Mouse (Mus musculus): ENCODE measurements at regions not wholly inside any gene's neighbourhood (a gene's known extent, or its start where the extent isn't known, plus 50 kb on each side); places are given as distances from the start of the nearest gene placed in this dataset.

DNA sequence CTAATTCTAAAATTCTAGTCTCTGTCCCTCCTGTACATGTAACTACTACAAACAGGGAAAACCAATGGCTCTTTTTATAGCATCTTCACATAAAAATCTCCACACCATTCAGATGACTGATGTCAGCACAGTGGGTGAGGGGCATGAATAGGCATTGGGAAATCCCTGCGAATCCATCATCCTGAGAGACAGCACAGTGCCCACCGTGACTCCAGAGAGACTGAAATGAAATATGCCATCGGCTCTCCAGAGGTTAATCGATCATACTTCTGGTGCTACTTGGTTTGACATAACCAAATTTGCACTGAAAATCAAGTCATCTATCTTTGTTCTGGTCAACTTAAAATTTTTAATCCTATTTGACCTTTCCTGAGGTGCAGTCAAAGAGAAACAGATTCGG, 126.2 kb upstream of the Gm9747 start:
- H3K4me1 ChIP-seq (ENCODE audit: control insufficient read depth, insufficient read depth, low read length) = no peaks in the 10 kb centered on the region
- H3K36me3 ChIP-seq (ENCODE audit: control insufficient read depth, insufficient read depth, low read length) = no peaks in the 10 kb centered on the region
- H3K4me3 ChIP-seq (replicated peaks; ENCODE audit: low read length) = no peak overlapping the region
- no peak for ATAC-seq (ENCODE audit: low FRiP score, low read depth)
- no peak overlapping the region for H3K9ac ChIP-seq (ENCODE audit: low read depth, low read length, severe bottlenecking)
- no peak overlapping the region for H3K27ac ChIP-seq (replicated peaks; ENCODE audit: low read depth, low read length)
- WGBS = 71% methylated on average over 5 of the region's 5 CpGs
- H3K27me3 ChIP-seq (ENCODE audit: control insufficient read depth, insufficient read depth, low read length) = no peaks in the 10 kb centered on the region
- no peak overlapping the region for H3K4me2 ChIP-seq (replicated peaks; ENCODE audit: low read depth, low read length, severe bottlenecking)
- H3K9me3 ChIP-seq (ENCODE audit: control insufficient read depth, low read length) = no peaks in the 10 kb centered on the region
- no peak for TF ChIP-seq POLR2A (IDR thresholded peaks at IDR 0.05; ENCODE audit: borderline replicate concordance, extremely low read depth, insufficient read depth, insufficient read length)
- DNase-seq (ENCODE audit: low spot score) = no peak

DNA sequence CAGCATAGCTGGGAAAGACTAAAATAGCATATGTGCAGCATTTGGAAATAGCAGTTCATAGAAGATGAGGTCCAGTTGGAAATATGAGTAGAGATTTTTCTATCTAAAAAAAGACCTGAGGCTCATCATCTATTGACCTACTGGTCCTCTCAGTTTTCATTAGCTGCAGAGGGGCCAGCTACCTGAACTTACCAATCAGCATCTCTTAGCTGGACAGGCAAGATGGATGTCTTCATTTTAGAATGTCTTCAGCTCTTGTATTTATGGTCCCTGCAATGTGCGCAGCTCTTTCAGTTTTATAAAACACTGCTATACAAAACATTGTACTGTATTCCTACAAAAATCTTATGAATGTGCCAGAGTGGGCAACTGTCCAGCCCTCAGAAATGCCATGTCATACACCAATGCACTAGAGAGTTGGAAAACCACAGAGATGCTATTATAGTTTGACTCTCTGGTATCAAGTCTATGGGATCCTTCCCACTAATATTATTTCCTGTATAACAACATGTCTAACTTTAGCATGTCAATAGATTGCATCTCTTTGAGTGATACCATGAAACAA, 122.8 kb upstream of the Gm9747 start:
- ATAC-seq (ENCODE audit: low FRiP score, low read depth) = no peak
- no peak for DNase-seq (ENCODE audit: low spot score)
- Histone ChIP-seq H3K4me3 (replicated peaks; ENCODE audit: low read length) (no peak overlapping the region), H3K9ac (ENCODE audit: low read depth, low read length, severe bottlenecking) (no peak overlapping the region), H3K4me1 (ENCODE audit: control insufficient read depth, insufficient read depth, low read length) (0 out of 2 replicates have a peak, but pooled peaks cover 4% of the 10 kb centered on the region), H3K36me3 (ENCODE audit: control insufficient read depth, insufficient read depth, low read length) (no peaks in the 10 kb centered on the region), H3K4me2 (replicated peaks; ENCODE audit: low read depth, low read length, severe bottlenecking) (no peak overlapping the region), H3K9me3 (ENCODE audit: control insufficient read depth, low read length) (no peaks in the 10 kb centered on the region), H3K27me3 (ENCODE audit: control insufficient read depth, insufficient read depth, low read length) (no peaks in the 10 kb centered on the region), H3K27ac (replicated peaks; ENCODE audit: low read depth, low read length) (no peak overlapping the region)
- TF ChIP-seq POLR2A (IDR thresholded peaks at IDR 0.05; ENCODE audit: borderline replicate concordance, extremely low read depth, insufficient read depth, insufficient read length) = no peak
- 86% methylated on average over 1 of the region's 1 CpGs for WGBS

DNA sequence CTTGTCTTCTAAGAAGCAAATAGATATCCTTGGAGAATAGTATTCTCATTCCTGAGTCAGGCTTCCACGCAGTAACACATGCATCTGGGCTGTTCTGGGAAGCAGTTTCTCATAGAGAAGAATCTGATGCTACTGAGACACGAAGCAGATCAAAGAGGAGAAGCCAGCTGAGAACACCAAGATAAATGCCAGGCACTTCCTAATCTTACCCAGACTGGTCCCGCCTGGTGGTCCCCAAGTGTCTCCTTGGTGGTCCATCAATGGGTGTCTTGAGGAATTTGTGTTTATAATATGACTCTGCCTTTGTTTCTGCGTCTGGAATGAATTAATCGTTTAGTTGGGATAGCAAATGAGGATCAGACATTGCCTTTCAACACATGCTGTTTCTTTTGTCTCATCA, 120.5 kb upstream of the Gm9747 start:
- H3K4me1 ChIP-seq (ENCODE audit: control insufficient read depth, insufficient read depth, low read length) = 0 out of 2 replicates have a peak, but pooled peaks cover 4% of the 10 kb centered on the region
- no peaks in the 10 kb centered on the region for H3K36me3 ChIP-seq (ENCODE audit: control insufficient read depth, insufficient read depth, low read length)
- H3K4me3 ChIP-seq (replicated peaks; ENCODE audit: low read length) = no peak overlapping the region
- no peak for ATAC-seq (ENCODE audit: low FRiP score, low read depth)
- TF ChIP-seq POLR2A (IDR thresholded peaks at IDR 0.05; ENCODE audit: borderline replicate concordance, extremely low read depth, insufficient read depth, insufficient read length) = no peak
- no peak overlapping the region for H3K27ac ChIP-seq (replicated peaks; ENCODE audit: low read depth, low read length)
- no peak overlapping the region for H3K9ac ChIP-seq (ENCODE audit: low read depth, low read length, severe bottlenecking)
- no peaks in the 10 kb centered on the region for H3K9me3 ChIP-seq (ENCODE audit: control insufficient read depth, low read length)
- 22% methylated on average over 5 of the region's 5 CpGs for WGBS
- H3K27me3 ChIP-seq (ENCODE audit: control insufficient read depth, insufficient read depth, low read length) = no peaks in the 10 kb centered on the region
- peak; percentile 20 for DNase-seq (ENCODE audit: low spot score)
- H3K4me2 ChIP-seq (replicated peaks; ENCODE audit: low read depth, low read length, severe bottlenecking) = no peak overlapping the region

DNA sequence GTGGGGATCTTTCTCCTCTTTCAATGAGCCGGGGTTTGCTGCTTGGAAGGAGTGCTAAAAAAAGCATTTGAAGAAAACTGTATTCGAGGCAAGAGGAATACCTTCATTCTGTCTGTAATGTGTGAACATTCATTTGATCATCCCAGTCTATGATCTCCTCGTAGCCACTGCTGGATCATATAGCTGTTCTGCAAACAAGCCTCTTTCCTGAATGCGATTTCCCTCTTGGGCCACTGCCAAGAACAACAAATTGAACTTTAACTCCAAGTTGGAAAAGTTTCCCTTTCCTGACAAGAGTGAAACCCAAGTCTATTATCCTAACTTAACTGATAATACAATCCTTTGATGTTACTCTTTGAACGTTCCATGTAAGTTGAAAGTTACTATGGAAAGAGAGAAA, 108.4 kb upstream of the Gm9747 start:
- H3K4me1 ChIP-seq (ENCODE audit: control insufficient read depth, insufficient read depth, low read length) = peaks cover 12% of the 10 kb centered on the region; the same call in 1 of the 2 replicates
- no peak overlapping the region for H3K4me3 ChIP-seq (replicated peaks; ENCODE audit: low read length)
- ATAC-seq (ENCODE audit: low FRiP score, low read depth) (no peak), DNase-seq (ENCODE audit: low spot score) (peak; percentile 65)
- no peaks in the 10 kb centered on the region for H3K9me3 ChIP-seq (ENCODE audit: control insufficient read depth, low read length)
- TF ChIP-seq POLR2A (IDR thresholded peaks at IDR 0.05; ENCODE audit: borderline replicate concordance, extremely low read depth, insufficient read depth, insufficient read length) = no peak
- H3K36me3 ChIP-seq (ENCODE audit: control insufficient read depth, insufficient read depth, low read length) = no peaks in the 10 kb centered on the region
- no peak overlapping the region for H3K4me2 ChIP-seq (replicated peaks; ENCODE audit: low read depth, low read length, severe bottlenecking)
- no peaks in the 10 kb centered on the region for H3K27me3 ChIP-seq (ENCODE audit: control insufficient read depth, insufficient read depth, low read length)
- H3K27ac ChIP-seq (replicated peaks; ENCODE audit: low read depth, low read length) = no peak overlapping the region
- WGBS = 25% methylated on average over 5 of the region's 5 CpGs
- H3K9ac ChIP-seq (ENCODE audit: low read depth, low read length, severe bottlenecking) = no peak overlapping the region

DNA sequence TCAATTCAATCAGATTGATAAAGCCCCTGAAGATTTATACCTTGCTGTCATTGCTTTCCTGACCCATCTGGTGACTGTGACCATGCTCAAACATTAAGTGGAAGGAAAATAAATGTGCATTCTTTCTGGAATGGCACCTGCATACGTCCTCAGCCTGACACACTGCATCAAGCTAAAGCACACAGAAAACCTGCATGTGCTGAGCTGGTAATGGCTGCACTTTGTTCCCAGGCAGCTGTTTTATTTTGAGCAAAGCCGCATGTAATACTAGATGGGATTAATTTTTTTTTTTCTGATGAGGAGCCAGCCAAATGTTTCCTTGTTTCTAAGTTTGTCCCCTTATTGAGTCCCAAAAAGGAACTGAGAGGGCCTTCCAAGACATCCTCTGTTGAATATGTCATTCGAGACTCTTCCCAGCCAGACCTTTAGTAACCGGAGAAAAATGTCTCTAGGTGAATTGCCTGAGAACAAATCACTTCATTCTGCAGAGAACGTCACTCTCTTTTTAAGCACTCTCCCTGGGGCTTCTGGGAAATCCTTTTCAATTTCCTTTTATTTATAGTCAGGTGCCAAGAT, 103.1 kb upstream of the Gm9747 start:
- Histone ChIP-seq H3K27ac (replicated peaks; ENCODE audit: low read depth, low read length) (no peak overlapping the region), H3K4me1 (ENCODE audit: control insufficient read depth, insufficient read depth, low read length) (peaks cover 9% of the 10 kb centered on the region; the same call in 1 of the 2 replicates), H3K27me3 (ENCODE audit: control insufficient read depth, insufficient read depth, low read length) (no peaks in the 10 kb centered on the region), H3K9ac (ENCODE audit: low read depth, low read length, severe bottlenecking) (no peak overlapping the region), H3K4me2 (replicated peaks; ENCODE audit: low read depth, low read length, severe bottlenecking) (no peak overlapping the region), H3K4me3 (replicated peaks; ENCODE audit: low read length) (no peak overlapping the region), H3K36me3 (ENCODE audit: control insufficient read depth, insufficient read depth, low read length) (no peaks in the 10 kb centered on the region), H3K9me3 (ENCODE audit: control insufficient read depth, low read length) (no peaks in the 10 kb centered on the region)
- 21% methylated on average over 5 of the region's 5 CpGs for WGBS
- no peak for TF ChIP-seq POLR2A (IDR thresholded peaks at IDR 0.05; ENCODE audit: borderline replicate concordance, extremely low read depth, insufficient read depth, insufficient read length)
- DNase-seq (ENCODE audit: low spot score) (peak; percentile 76), ATAC-seq (ENCODE audit: low FRiP score, low read depth) (peak; percentile 78)

Measured in limb, embryonic 14.5 days (tissue).